Mouse (Mus musculus) natural killer cell, adult 2 months (primary cell): ENCODE results near the gene Shd.
"Not testable (repeated sequence)": the region's sequence is repeated elsewhere in the genome, so short reads cannot be mapped to it uniquely, and the experiment has no call there.

Source experiments
- DNase-seq, 2 experiments: peaks; one replicate each; pipeline ENCODE4 v3.0.0; 2022; ENCODE audit warnings: low spot score in 2 of 2

The Shd gene

DNA sequence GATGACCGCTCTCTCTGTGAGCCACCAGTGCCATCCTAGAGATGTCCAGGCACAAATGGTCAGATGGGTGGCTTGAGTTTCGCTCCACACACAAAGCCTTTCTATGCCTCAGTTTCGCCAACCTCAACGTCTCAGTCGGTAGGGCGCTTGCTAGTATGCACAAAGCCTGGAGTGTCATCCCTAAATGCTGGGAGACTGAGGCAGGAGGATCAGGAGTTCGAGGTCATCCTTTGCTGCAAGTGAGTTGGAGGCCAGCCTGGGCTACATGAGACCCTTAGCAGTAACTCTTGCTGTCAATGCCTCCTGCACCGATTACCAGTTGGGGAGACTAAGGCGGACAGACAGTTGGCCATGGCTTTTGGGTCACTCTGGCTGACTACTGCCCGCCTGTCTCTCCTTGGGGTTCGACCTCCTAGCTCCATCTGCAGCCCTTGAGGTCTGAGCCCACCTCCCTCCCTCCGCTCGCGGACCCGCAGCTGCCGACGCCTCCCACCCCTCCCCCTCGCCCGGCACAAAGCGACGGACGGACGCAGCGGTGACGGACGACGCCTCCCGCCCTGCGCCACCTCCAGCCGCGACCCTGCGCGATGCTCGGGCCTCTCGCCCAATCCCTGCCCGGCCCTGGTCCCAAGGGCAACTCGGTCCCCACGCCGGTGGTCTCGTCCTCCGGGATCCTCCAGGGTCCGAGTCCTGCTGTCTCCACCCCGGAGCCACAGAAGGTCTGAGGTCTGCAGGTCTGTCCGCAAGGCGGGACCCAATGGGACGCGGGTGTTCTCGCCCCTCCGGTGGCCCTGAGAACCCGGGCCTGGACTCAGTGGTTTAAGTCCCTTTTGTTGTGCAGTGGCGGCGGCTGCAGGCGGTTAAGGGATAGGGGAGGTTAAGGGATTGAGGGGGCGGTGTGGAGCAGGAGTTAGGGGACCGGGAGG lies at the start of gene Shd:
Shd (plus strand) TSS at position 502 of the 926 bp plus-strand sequence.
- no peak for DNase-seq

DNA sequence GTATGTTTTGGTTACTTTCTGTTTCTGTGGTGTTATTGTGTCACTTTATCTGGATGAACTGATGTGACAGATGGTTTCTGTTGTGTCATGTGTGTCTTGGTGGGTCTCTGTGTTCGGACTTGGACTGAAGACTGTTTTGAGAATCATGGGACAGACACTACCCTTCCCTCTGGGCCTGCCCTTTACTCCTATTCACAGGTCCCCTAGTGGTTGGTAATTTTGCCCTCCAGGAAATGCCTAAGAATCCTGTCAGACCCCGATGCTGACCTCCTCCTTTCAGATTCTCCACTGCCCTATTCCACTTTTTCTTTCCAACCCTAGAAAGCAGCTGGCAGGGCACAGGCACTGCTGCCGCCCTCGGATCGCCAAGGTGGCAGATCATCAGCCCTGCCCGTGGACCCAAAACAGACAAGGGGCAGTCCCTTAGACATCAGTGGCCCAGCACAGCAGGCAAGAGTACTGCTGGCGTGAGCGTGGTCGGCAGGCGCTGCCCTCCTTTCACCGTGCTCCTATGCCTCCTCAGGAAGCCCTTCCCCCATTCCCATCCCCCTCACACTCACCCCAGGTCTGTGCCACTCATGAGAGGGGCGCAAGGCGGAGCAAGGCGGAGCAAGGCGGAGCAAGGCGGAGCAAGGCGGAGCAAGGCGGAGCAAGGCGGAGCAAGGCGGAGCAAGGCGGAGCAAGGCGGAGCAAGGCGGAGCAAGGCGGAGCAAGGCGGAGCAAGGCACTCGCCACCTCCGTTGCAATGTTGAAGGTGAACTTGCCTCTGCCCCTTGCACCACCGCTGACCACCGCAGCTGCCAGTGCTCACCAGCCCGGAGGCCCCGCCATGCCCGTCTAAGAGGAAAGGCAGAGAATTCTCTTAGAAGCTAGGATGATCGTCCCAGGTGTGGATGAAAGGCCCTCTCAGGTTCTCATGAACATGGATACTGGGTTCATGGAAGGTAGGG lies 38.4 kb upstream of the Shd start:
- DNase-seq, result peak; percentile 40 to 46

DNA sequence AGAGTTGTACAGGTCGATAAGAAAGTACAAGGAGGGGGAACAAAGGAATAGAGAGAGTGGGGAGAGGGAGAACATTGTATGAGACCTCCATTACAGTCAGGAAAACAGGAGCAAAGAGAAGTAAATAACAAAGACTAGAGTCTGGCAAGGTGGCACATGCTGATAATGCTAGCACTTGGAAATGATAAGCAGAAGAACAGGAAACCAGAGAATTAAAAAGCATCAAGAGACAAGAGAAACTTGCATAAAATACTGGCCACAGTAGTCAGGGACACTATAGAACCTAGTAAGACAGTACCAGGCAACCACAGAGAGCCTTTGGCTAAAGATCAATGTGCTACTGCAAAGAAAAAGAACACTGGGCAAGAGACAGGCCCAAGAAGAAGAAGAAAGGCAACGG lies 37.6 kb upstream of the Shd start:
- DNase-seq, result no peak

DNA sequence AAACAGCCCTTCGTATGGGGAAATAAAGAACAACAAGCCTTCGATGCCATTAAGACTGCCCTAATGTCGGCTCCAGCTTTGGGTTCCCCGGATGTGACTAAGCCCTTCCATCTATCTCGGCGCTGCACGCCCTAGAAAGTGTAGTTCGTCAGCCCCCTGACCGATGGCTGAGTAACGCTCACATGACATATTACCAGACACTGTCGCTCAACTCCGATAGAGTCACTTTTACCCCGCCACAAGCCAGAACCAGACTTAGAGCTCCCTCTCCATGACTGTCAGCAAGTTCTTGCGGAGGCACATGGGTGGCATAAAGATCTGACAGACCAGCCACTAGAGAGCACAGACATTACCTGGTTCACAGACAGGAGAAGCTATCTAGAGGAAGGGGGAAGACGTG lies 37.1 kb upstream of the Shd start:
- DNase-seq, result no peak

DNA sequence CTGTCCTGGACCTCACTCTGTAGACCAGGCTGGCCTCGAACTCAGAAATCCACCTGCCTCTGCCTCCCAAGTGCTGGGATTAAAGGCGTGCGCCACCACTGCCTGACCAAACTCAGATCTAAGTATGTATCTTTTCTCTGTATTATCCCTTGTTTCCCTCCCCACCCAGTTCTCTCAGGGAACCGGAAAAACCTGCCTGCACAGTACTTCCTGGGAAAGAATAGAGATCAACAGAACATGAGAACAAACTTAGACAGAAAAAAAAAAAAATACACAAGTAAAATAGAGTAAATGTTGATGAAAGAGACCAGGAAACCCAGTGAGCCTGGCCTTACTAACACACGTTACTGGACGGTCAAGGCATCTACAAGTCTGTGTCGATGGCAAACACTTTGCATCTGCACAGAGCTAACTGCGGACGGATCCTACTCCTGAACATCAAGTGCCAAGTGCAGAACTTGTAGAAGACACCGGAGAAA lies 25.8 kb upstream of the Shd start:
- DNase-seq, result not testable (repeated sequence)

DNA sequence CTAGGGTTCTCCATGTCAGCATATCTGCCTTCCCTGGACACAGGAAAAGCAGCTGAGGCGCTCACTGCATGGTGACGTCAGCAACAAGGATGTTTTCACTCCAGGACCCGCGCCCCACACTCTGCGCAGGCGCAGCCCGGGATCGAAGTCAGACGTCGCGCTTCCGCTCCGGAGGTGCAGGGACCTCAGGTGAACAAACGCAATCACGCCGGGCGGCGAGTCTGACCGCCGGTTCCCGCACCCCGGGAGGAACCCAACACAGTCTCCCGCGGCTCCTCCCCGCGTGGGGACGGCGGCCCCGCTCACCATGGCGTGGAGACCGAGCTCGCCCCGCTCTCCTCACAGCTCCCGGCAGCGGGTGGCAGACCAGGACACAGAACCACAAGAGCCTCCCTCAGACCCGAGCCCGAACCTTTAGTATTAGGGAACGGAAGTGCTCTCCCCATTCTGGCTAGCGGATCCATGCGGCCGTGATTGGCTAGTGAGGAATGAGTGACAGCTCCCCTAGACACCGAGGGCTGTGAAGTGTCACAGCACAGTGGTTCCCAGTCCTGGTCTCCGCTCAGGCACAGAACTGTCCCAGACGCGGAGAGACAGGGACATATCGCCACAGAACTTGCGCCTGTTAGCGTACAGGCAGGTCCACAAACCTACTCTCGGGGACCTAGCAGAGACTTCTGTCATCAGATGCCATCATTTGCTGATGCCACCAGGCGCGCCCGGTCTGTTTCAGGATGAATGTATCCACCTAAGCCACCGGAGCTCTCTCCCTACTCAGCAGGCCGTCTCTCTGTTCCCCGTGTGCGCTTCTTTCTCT lies 25.2 kb upstream of the Shd start:
- DNase-seq, result peak; percentile 78 to 85

DNA sequence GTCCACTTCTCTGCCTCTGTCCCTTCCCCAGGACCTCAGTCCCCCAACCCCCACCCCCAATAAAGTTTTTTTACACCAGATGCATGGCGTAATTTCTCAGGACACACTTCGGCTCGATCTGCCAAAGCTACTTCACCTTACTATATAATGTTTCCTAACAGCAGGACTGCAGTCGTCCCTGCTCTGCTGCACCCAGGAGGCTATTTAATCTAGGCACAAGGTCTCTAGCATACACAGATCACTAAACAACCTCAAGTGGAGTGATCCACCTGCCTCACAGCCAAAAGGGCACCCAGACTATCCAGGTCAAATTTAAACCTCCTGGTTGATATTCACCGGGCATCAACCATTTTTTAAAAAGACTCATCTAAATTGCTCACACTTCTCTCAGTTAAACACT lies 24.6 kb upstream of the Shd start:
- no peak for DNase-seq

DNA sequence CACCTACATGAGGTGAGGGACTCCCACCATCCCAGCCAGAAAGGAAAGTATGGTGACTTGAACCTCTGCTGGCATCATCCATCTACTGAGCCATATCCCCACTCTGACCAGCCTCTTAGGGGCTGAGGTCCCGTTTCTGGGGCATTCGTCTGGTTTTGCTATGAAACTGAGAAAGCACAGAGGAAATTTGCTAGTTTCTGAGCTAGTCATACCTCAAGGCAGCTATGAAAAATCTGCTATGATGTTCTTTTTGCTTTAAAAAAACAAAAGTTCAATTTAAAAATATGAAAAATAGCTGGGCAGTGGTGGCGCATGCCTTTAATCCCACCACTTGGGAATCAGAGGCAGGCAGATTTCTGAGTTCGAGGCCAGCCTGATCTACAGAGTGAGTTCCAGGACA lies 21.6 kb upstream of the Shd start:
- DNase-seq, result no peak

DNA sequence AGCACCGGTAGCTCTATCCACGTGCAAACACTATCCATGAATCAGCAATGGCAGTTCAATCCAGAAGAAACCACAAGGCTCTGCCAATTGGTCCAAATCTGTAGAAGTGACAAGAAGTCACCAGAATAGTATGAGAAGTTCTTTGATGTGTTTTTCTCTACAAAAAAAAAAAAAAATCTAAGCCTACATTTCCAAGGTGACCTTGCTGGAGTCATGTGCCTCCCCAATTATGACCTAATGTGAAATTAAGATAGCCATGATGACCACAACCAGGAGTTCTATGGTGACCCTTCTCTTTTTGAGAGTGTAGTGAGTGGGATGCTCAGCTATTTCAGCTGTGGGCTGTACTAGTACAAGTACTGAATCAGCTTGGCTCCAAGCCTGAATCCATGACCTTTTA lies 20.9 kb upstream of the Shd start, which contains the start of gene Zfp119b:
Zfp119b (minus strand) TSS at position 101 of the 400 bp plus-strand sequence.
- DNase-seq, result no peak

DNA sequence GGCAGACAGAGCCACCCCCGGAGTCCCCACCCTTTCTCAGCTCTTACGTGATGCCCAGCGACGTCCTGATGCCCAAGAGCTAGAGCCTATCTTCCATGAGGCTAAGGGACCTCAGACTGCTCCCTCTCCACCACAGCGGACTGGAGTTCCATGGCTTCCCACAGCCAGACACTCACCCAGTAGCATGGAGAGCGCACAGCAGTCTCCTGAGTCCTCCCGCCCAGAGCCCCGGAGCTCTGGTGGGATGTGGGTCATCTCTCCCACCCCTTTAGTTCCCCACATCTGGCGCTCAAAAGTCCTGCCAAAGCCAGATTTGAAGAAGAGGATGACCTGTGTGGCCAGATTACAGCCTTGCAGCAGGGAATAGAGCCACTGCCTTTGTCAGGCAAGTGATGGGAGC lies 19.7 kb upstream of the Shd start:
- DNase-seq, result no peak

DNA sequence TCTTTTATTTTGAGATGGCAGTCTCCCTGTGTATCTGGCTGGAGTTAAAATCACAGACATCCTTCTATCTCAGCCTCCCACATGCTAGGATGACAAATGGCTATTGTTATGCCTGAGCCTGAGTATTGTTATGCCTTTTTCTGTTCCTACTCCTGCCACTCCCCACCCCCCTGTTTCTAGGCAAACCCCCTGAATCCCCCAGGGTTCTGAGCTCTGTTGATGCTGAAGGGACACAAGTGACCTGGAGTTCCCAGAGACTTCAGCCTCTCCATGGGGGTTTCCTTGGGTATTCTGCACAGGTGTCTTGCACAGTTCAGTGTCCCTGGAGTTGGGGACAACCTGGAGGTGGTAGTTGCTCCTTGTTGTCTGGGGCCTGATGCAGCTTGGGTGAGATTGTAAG lies 18.2 kb upstream of the Shd start:
- no peak for DNase-seq

DNA sequence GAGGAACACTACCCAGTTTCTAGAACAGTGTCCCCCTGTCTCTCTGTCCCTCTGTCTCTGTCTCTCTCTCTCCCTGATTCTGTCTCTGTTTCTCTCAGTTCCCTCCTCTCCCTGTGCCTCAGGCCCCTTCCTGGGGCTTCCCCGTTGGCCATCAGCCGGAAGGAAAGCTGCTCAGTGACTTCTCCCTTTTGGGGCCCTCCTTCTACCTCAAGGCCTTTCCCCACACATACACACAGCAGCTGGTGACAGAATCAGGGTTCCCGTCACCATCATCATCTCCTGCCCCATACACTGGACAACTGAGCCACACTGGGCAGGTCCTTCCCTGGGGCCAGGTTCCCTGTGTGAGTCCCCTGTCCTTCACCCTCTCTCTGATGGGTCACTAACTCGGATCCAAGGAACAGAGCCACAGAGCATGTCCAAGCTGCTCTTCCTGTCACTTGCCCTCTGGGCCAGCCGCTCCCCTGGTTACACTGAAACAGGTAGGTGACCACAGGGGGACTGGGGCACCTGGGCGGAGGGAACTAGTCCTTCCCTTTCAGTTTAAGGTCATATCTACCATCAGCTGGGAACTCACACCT lies 17.7 kb upstream of the Shd start, which contains the start of gene Ebi3:
Ebi3 (plus strand) TSS at position 194 of the 581 bp plus-strand sequence.
- DNase-seq, result no peak

DNA sequence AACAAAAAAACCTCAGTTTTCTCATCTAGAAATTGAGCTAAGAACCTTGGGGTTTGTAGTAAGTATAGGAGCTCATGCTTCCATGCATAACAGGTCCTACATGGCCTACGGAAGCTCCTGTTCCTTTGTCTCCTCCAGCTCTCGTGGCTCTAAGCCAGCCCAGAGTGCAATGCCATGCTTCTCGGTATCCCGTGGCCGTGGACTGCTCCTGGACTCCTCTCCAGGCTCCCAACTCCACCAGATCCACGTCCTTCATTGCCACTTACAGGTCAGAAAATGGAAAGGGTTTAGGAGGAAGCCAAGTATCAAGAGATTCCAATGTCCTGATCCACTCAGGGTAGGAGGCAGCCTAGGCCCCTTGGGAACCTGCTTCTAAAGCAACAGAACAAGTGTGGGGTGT lies 16.5 kb upstream of the Shd start:
- no peak for DNase-seq

DNA sequence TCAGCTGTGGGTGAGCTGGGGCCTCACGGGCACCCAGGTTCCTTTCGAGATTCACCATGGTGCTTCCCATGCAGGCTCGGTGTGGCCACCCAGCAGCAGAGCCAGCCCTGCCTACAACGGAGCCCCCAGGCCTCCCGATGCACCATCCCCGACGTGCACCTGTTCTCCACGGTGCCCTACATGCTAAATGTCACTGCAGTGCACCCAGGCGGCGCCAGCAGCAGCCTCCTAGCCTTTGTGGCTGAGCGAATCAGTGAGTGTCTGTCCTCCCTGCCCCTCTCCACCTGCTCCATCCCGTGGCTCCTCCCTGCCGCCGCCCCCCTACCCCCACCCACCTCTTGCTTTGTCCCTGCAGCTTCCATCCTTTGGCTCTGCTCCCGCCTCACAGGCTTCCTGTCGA lies 16.0 kb upstream of the Shd start:
- no peak for DNase-seq

DNA sequence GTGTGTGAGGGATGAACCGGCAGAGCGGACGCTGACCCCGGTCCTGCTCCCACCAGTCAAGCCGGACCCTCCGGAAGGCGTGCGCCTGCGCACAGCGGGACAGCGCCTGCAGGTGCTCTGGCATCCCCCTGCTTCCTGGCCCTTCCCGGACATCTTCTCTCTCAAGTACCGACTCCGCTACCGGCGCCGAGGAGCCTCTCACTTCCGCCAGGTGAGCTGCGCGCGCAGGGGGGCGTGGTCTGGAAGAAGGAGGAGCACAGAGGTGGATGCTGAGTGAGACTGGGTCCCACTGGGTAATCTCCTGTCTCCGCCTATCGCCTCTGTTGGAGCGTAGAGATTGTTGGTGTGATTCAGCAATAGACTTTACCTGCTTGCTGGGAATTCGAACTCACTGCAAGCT lies 14.1 kb upstream of the Shd start:
- DNase-seq, result no peak

DNA sequence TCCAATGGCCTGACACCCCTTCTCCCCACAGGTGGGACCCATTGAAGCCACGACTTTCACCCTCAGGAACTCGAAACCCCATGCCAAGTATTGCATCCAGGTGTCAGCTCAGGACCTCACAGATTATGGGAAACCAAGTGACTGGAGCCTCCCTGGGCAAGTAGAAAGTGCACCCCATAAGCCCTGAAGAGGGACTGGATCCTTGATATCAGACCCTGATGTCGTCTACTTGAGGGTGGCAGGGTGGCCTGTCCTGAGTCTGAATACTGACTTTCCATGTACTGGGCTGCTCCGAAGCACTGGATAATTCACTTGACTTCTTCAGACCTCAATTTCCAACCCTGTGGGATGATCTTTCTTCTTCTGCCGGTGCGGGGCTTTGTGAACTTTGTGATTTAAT lies 13.7 kb upstream of the Shd start:
- no peak for DNase-seq

DNA sequence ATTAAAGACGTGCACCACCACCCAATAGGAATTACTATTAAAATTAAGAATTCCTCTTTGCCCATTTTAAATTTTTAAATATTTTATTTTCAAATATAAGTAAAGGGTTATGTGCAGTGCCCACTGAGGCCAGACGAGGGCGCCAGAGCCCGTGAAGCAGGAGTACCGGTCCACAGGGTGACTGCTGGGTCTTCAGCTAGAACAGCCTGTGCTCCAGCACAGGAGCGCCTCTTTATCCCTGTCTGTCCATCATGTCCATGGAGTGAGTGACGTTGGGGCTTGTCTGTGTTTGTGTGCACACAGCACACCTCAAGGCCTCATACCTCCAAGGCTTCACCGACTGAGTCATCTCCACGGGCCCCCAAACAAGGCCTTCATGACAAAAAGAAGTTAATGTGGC lies 13.1 kb upstream of the Shd start:
- peak; percentile 56 to 72 for DNase-seq

DNA sequence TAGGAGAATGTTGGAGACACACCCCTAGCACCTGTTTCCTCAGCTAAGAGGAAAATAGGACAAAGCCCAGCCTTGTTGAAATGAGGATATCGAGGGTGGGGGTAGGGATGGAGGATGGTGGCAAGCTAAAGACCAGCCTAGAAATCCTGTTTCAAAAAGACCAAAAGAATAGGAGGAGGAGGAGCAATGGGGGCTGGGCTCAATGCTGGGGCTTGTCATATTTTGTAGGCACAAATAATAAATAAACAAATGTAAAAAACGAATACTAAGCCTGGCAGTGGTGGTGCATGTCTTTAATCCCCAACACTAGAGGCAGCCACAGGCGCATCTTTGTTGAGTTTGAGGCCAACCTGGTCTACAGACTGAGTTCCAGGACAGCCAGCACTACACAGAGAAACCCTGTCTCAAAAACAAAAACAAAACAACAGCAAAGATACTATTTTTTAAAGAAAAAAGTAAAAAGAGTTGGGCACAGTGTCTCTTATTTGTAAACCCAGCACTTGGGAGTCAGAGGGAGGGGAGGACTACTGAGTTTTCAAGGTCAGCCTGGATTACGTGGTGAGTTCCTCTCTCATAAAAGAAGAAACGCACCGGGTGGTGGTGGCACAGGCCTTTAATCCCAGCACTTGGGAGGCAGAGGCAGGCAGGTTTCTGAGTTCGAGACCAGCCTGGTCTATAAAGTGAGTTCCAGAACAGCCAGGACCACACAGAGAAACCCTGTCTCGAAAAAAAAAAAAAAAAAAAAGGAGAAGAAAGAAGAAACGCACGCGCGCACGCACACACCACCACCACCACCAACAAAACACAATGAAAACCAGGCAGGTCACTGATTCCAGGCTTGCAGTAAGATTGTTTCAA lies 12.3 kb upstream of the Shd start:
- no peak for DNase-seq

DNA sequence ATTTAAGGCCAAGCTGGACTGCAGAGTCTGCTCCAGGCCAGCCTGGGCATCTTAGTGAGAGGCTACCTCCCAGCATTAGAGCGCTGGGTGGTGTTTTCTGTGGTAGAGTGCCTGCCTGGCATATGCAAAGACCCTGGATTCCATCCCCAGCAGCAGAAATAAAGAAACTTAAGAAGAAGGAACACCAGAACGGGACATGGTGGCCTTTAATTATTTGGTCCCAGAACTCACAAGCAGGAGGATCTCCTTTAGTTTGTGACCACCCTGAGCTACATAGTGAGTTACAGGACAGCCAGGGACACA lies 11.7 kb upstream of the Shd start:
- DNase-seq, result peak in 1 of 2 experiments; percentile 19
